Mouse (Mus musculus) liver, adult 2 months (tissue): ENCODE results near the gene Zgrf1.

Experiments used
- CTCF ChIP-seq: fragments of 200-500 bp; IDR thresholded peaks from 2 replicates; pipeline ENCODE4 v1.5.1; 2011; ENCODE audit warnings: low read depth, low read length, control low read depth
- POLR2A ChIP-seq: fragments of 200-500 bp; IDR thresholded peaks from 2 replicates; pipeline ENCODE4 v1.6.1; 2011; ENCODE audit warnings: low read length, control low read depth; ENCODE audit not compliant: insufficient read depth; ENCODE audit errors: extremely low read depth

- TF ChIP-seq POLR2A = no peak
- no peak for TF ChIP-seq CTCF
These were observed 79.2 kb downstream of the Zgrf1 start for GRCm38 (mm10) chr3:127632531-127632930.
